Mouse (Mus musculus) liver, adult 2 months (tissue): ENCODE results near the gene Fgfr3. TPM values are rescaled to one million over a fixed set of nuclear protein-coding genes. Genes with fewer than 3 reads are reported as not detected.
A peak's percentile ranks its signal among the peaks of the same experiment; 100 is the strongest.

Experiments used
- DNase-seq: peaks from one replicate; pipeline ENCODE4 v3.0.0-alpha.2; 2011; ENCODE audit warnings: low read depth, low spot score; ENCODE audit errors: extremely low read depth
- H3K27ac ChIP-seq: fragments of 200-500 bp; replicated peaks from 2 replicates; pipeline ENCODE4 v1.5.1; 2012; ENCODE audit warnings: low read depth, mild to moderate bottlenecking, control low read depth, inconsistent platforms, low read length; ENCODE audit not compliant: insufficient read depth
- H3K27me3 ChIP-seq: fragments of 200-500 bp; 2 replicates; pipeline ENCODE4 v1.6.1; 2012; ENCODE audit warnings: mild to moderate bottlenecking, moderate library complexity, low read length, inconsistent platforms; ENCODE audit not compliant: control insufficient read depth, insufficient read depth
- H3K36me3 ChIP-seq: fragments of 200-500 bp; 2 replicates; pipeline ENCODE4 v1.6.1; 2012; ENCODE audit warnings: low read length, inconsistent platforms; ENCODE audit not compliant: control insufficient read depth, insufficient read depth
- H3K4me1 ChIP-seq: fragments of 200-500 bp; 2 replicates; pipeline ENCODE4 v1.6.1; 2011; ENCODE audit warnings: low read length; ENCODE audit not compliant: control insufficient read depth, insufficient read depth
- H3K4me3 ChIP-seq: fragments of 200-500 bp; 2 replicates; pipeline ENCODE4 v1.5.1; 2011; ENCODE audit warnings: low read depth, mild to moderate bottlenecking, control low read depth, low read length, moderate library complexity; ENCODE audit not compliant: insufficient read depth
- H3K79me2 ChIP-seq: fragments of 200-500 bp; 2 replicates; pipeline ENCODE4 v1.6.1; 2012; ENCODE audit warnings: inconsistent platforms, mild to moderate bottlenecking, low read length, moderate library complexity; ENCODE audit not compliant: control insufficient read depth, insufficient read depth
- H3K9ac ChIP-seq: fragments of 200-500 bp; 2 replicates; pipeline ENCODE4 v1.6.1; 2012; ENCODE audit warnings: low read depth, mild to moderate bottlenecking, control low read depth, inconsistent platforms, low read length
- CTCF ChIP-seq: fragments of 200-500 bp; IDR thresholded peaks from 2 replicates; pipeline ENCODE4 v1.5.1; 2011; ENCODE audit warnings: low read depth, low read length, control low read depth
- POLR2A ChIP-seq: fragments of 200-500 bp; IDR thresholded peaks from 2 replicates; pipeline ENCODE4 v1.6.1; 2011; ENCODE audit warnings: low read length, control low read depth; ENCODE audit not compliant: insufficient read depth; ENCODE audit errors: extremely low read depth
- WGBS: fragments of 180-500 bp; shearing (Covaris S2); methylation state at CpG from one replicate; pipeline ENCODE4 v1.1.7; 2018; 5-methylcytosine and 5-hydroxymethylcytosine counted together
- polyA plus RNA-seq: library from polyadenylated mRNA; depleted of rRNA; stranded (reverse); fragments of >200 nt; gene quantifications from 2 replicates; pipeline ENCODE4 v1.2.3, GENCODE M21; 2012
- total RNA-seq: library from RNA; depleted of rRNA; stranded (reverse); fragments of >200 nt; gene quantifications from 2 replicates; pipeline ENCODE4 v1.2.3, GENCODE M21; 2014

Fgfr3 gene
- total and polyA plus RNA-seq, 2 experiments: 18.9 to 57.0 TPM

DNA sequence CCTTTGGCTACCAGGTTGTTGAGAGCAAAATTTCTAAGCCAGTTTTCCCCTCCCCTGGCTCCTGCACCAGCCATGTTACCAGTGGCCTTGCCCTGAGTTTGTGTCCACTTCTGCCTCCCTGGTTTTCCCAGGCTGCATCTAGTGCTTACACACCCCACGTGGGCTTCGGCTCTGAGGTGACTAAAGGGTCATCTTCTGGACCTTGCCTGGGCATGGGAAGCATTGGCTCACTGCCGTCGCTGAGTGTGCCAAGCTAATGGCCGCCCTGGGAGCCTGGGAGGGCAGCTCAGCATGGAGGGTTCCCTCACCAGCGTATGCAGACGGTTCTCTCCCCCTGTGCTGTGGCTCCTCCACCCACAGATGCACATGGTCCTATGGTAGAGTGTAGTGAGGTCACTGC is 7.4 kb downstream of the Fgfr3 start:
- DNase-seq: peak; percentile 94
- Histone ChIP-seq H3K4me1 (peaks cover 34% of the 10 kb centered on the region), H3K79me2 (peaks cover 15% of the 10 kb centered on the region; the same call in 1 of the 2 replicates), H3K9ac (peak overlapping the region; percentile 47; the same call in 1 of the 2 replicates), H3K27me3 (no peaks in the 10 kb centered on the region), H3K4me3 (no peak overlapping the region), H3K27ac (peak overlapping the region; percentile 49), H3K36me3 (peaks cover 10% of the 10 kb centered on the region; the same call in 1 of the 2 replicates)
- WGBS: 26% methylated on average over 7 of the region's 7 CpGs
- TF ChIP-seq POLR2A (no peak), CTCF (no peak)

DNA sequence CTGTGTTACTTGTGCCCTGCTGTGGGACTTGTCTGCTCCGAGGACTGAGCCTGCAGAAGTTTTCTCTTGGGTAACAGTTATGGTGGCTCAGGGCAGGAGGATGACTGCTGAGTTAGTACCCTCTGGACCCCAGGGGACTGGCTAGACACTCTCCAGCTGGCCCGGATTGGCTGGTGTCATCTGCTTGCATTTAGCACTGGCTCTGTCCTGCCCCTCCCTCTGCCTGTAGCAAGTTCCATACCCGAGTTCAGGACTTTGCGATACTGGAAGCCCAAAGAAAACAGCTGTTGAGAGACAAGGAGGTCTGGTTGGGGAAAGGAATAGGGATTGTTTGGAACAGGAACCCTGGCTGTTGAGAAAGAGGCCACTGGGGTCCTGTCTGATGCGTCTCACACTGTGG is 9.0 kb downstream of the Fgfr3 start:
- DNase-seq: no peak

DNA sequence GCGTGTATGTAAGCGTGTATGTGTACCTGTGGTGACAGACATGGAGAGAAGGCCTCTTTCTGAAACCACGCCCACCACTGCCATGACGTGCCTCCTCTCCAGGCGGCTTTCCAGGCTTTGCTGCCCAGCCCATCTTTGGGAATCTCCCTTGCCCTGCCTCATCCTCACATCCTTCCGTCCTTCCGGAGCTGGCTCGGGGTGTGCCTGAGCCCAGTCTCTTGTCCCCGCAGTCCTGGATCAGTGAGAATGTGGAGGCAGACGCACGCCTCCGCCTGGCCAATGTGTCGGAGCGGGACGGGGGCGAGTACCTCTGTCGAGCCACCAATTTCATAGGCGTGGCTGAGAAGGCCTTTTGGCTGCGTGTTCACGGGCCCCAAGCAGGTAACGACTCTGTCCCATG is 9.6 kb downstream of the Fgfr3 start:
- H3K27ac ChIP-seq: no peak overlapping the region
- no peaks in the 10 kb centered on the region for H3K27me3 ChIP-seq
- TF ChIP-seq POLR2A: no peak
- no peak for TF ChIP-seq CTCF
- DNase-seq: no peak
- 85% methylated on average over 21 of the region's 21 CpGs for WGBS
- H3K4me1 ChIP-seq: peaks cover 19% of the 10 kb centered on the region
- H3K9ac ChIP-seq: no peak overlapping the region
- peaks cover 11% of the 10 kb centered on the region; the same call in 1 of the 2 replicates for H3K36me3 ChIP-seq
- peaks cover 5% of the 10 kb centered on the region; the same call in 1 of the 2 replicates for H3K79me2 ChIP-seq
- H3K4me3 ChIP-seq: no peak overlapping the region

More for the DNA sequence above, 9.0 kb downstream of the Fgfr3 start:
- 85% methylated on average over 5 of the region's 5 CpGs for WGBS
- peaks cover 7% of the 10 kb centered on the region; the same call in 1 of the 2 replicates for H3K79me2 ChIP-seq
- H3K36me3 ChIP-seq: peaks cover 11% of the 10 kb centered on the region; the same call in 1 of the 2 replicates
- no peak for TF ChIP-seq POLR2A
- no peak for TF ChIP-seq CTCF
- no peaks in the 10 kb centered on the region for H3K27me3 ChIP-seq
- H3K4me1 ChIP-seq: peaks cover 22% of the 10 kb centered on the region
- no peak overlapping the region for H3K4me3 ChIP-seq
- no peak overlapping the region for H3K9ac ChIP-seq
- no peak overlapping the region for H3K27ac ChIP-seq

GRCm38 (mm10) chr5:33733837-33734236 is 12.4 kb downstream of the Fgfr3 start:
- Histone ChIP-seq H3K4me3 (no peak overlapping the region), H3K9ac (no peak overlapping the region), H3K36me3 (peaks cover 11% of the 10 kb centered on the region; the same call in 1 of the 2 replicates), H3K27me3 (no peaks in the 10 kb centered on the region), H3K79me2 (no peaks in the 10 kb centered on the region), H3K4me1 (peaks cover 3% of the 10 kb centered on the region; the same call in 1 of the 2 replicates), H3K27ac (no peak overlapping the region)
- DNase-seq: no peak
- WGBS: 96% methylated on average over 12 of the region's 12 CpGs
- TF ChIP-seq POLR2A (no peak), CTCF (no peak)

DNA sequence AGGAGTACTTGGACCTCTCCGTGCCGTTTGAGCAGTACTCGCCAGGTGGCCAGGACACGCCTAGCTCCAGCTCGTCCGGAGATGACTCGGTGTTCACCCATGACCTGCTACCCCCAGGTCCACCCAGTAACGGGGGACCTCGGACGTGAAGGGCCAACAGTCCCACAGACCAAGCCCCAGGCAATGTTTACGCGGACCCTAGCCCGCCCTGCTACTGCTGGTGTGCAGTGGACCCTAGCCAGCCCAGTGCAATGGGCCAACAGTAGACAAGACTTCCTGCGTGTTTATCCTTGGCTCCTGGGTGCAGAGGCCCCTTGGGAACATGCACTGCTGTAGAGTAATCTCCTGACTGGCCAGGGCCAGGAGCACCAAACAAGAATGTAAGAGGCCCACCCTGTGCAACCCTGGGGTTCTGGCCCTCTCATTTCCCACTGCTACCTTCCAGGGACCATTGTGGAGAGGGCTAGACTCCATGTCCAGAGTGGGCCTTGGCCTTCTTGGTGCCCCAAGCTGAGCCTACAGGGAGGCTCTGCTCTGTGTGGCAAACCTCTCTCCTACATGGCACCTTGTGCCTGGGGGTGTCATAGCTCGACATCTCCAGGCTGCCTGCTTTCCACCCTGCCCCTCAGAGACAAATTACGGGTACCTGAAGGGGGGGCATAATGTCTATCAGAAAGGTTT is 14.1 kb downstream of the Fgfr3 start:
- no peak for DNase-seq
- Histone ChIP-seq H3K9ac (no peak overlapping the region), H3K27me3 (no peaks in the 10 kb centered on the region), H3K36me3 (peaks cover 9% of the 10 kb centered on the region; the same call in 1 of the 2 replicates), H3K27ac (no peak overlapping the region), H3K4me1 (0 out of 2 replicates have a peak, but pooled peaks cover 4% of the 10 kb centered on the region), H3K4me3 (no peak overlapping the region), H3K79me2 (no peaks in the 10 kb centered on the region)
- no peak for TF ChIP-seq CTCF
- no peak for TF ChIP-seq POLR2A
- 86% methylated on average over 16 of the region's 16 CpGs for WGBS

- H3K79me2 ChIP-seq: no peaks in the 10 kb centered on the region
- TF ChIP-seq CTCF: no peak
- no peak for TF ChIP-seq POLR2A
- 70% methylated on average over 9 of the region's 9 CpGs for WGBS
- no peak overlapping the region for H3K9ac ChIP-seq
- H3K4me1 ChIP-seq: 0 out of 2 replicates have a peak, but pooled peaks cover 4% of the 10 kb centered on the region
- H3K27me3 ChIP-seq: no peaks in the 10 kb centered on the region
- no peak overlapping the region for H3K4me3 ChIP-seq
- DNase-seq: no peak
- H3K36me3 ChIP-seq: peaks cover 9% of the 10 kb centered on the region; the same call in 1 of the 2 replicates
- H3K27ac ChIP-seq: no peak overlapping the region
Observed at GRCm38 (mm10) chr5:33736230-33736629, 14.8 kb downstream of the Fgfr3 start.
